Mouse (Mus musculus): ENCODE measurements at regions not wholly inside any gene's neighbourhood (a gene's known extent, or its start where the extent isn't known, plus 50 kb on each side); places are given as distances from the start of the nearest gene placed in this dataset.

DNA sequence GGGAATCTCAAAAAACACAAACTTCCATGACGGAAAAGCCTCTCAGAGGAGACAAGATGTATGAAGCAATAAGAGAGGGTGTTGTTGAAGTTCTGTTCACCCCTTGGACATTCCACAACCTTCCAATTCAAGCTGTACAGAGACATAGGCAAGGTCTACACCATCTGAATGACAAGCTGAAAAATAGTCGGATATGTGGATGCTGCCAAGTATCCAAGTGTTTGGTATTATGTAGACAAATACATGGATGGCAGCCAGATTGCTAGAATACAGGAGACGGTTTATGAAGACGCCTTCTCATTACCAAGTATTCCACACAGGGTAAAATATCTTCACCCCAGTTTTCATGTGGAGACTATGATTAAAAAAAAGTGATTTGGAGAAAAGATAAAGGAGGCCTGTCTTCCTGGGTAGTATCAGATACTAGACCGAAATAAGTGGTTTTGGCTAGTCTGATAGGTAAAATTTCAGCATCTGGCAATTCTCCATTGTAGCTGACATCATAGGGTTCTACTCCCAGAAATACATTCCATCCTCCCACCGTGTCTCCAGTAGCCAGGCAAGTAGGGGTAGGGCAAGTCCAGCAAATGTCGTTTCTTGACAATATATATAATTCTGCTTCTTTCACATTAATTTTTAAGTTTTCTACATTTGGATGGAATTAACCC is 583.6 kb downstream of the Efna5 start:
- no peak for DNase-seq
- intact Hi-C loops (cut with DNase I) = no loop called here

DNA sequence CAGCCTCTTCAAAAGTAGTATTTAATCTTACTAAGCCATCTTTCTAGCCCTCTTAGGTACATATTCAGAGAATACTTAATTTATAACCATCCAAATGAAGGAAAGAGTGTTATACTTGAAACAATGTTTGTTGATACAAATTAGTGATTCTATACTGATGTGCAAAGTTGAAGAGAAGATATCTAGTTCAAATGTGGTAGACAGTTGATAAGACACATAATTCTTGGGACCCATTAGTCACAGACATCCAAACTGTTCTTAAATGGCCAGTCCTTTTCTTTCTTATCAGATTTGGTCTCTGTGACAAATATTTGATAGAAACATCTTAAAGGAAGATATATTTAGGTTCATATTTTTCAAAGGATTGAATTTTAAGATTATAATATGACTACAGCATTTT is 585.7 kb downstream of the Efna5 start:
- DNase-seq = no peak
- intact Hi-C loops (cut with DNase I) = no loop called here

DNA sequence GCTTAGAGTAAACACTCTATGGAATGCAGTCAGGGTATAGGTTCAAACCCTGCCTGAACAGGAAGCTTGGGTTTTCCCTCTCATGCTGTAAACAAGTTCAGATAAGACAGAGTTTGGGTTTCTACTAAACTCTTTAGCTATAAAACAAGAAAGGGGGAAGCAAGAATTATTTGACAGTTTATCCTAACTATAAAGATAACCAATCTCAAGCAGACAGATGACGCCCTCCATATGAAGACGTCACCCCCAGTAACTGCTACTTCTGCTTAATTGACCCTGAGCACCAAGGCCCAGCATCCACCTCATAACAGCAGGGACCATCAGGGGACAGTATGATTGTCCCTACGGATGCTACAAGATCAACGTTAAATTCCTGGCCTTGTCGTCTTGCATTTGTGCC is 588.4 kb downstream of the Efna5 start:
- DNase-seq = no peak
- intact Hi-C loops (cut with DNase I) = no loop called here

DNA sequence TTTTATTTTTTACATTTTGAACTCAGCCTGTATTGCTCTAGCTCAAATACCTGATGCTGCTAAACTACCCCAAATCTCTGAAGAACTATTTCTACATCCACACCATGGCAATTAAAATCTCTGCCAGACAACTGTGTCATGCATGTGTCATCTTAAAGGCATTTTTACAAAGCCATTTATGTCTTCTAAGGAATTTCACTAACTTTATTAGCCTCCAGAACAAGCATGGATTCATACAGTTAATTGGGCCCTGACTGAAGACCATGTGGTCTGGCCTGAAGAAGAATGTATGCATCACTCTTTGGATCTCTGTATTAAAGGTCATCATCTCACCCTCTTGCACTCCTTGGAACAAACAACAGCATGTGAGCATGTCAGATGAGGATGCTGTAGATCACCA is 593.5 kb downstream of the Efna5 start:
- intact Hi-C loops (cut with DNase I) = no loop called here
- no peak for DNase-seq

DNA sequence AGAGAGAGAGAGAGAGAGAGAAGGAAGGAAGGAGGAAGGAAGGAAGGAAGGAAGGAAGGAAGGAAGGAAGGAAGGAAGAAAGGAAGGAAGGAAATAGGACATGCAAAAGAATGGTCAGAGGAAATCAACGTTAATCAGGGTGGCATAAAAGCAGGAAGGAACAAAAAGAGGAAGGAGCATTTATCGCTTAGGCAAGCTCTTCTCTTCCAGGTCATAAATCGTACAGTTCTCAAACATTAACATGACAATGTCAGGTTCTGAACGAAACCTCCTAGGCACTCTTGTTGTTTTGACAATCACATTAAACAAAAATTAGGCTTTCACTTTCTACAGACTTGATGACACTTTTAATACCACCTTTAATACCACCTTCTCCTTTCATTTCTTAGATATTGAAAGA is 594.0 kb downstream of the Efna5 start:
- no peak for DNase-seq
- intact Hi-C loops (cut with DNase I) = no loop called here

DNA sequence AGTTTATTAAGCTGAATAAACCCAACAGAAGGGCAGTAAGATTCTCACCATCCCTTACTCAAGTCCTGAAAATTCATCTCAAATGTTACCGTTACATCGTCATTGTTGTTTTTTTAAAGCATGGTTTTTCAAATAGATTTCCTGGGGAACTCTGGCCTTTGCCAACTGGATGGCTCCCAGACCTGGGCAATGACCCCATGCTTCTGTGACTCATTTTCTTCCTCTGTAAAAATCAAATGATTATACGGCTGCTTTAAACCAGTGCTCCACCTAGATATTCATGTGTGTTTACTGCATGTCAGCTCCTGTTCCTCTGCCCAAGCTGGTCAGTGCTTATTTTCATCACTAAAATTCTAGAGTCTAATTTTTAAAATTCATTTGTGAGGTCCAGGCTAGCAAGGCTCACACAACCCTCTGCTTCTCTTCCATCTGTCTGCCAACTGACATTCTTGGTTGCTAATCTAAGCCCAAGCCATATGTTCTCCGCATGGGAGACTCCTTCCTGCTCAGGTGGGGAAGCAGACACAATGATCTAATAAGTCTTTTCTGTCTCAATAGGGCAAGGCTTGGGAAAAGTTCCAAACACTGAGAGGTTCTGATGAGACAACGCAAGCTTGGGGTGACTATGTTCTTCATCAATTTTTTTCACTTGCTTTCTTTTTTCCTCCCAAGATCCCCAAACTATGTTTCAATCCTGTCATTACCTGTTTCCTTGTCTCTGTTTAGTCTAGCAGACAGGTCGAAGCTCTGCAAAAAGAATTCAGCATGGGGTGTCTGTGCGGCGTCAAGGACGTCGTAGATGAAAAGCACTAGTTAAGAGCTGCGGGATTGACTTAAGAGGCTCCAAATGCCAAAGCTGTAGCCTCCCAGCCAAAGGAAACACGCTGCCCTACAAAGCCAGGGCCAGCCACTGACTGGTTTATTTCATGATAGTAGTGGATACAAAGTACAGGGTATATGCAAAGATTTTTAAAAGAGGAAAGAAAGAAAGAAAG is 594.7 kb downstream of the Efna5 start:
- intact Hi-C loops (cut with DNase I) = no loop called here
- no peak for DNase-seq

DNA sequence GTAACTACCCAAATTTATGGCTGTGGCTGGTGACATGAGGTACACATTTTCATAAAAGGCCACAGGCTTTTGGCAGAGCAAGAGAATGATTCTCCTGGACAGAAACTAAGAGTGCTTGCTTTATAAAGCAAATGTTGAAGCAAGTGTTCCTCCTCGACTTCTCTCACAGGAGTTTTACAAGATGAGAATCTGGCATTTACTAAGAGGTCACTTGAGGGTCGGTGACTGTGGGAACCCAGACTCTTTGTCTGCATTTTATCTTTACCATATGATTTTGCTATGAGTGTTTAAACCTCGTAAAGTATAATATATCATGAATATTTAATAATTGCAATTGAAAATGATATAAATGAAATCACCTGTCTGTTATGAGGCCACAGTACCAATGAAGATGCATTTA is 600.9 kb downstream of the Efna5 start:
- intact Hi-C loops (cut with DNase I) = no loop called here
- DNase-seq = no peak

DNA sequence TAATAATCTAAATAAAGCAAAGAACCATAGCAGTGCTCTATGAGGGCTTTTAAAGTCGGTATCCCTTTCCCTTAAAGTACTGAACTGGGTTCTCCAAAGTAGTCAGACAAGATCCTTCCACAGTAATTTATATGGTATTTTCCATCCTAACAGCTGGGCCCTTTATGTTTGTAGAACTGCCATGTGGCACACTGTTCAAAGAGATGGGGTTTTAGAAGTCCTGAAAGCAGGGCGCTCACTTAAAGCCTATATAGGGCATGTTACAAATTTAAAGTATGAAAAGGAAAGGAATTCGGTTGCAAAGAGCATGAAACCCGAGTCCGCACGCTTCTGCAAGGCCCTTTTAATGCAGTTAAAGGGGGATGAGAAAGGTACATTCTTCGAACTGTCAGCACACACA is 609.7 kb downstream of the Efna5 start:
- no peak for DNase-seq
- intact Hi-C loops (cut with DNase I) = no loop called here

DNA sequence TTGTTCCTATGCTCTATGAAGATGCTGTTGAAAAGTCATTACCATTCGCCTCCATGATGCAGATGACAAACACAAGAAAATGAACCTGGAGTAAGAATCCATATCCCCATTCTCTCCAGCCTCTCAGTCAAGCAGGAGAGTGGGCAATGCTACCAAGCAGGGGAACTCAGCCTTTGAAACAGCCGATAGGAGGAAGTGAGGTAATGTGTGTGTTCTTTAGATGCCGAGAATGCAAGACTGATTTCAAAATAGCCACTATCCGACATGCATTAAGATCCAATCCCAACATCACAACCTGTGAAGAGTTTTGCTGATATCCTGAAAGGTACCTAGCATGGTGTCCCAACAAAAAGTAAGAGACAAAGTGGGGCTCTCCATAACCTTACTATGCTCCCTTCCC is 611.8 kb downstream of the Efna5 start:
- intact Hi-C loops (cut with DNase I) = no loop called here
- DNase-seq = no peak

DNA sequence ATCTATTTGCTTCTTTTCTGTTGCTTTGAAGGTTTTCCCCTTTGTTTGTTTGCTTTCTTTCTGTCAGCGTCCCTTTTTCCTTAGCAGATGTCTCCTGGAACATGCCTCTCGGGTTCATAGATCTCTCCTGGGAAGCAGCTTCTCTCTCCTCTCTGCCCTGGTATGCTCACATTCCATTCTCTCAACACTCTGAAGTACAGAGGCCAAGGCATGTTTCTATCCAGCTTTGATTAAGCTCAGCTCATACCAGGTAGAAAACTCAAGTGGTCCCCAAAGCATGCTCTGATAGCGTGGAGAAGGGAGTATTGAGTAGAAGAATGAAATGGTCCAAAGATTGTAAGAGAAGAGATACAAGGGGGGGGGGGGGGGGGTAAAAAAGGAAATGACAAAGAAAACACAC is 627.7 kb downstream of the Efna5 start:
- intact Hi-C loops (cut with DNase I) = no loop called here
- no peak for DNase-seq

DNA sequence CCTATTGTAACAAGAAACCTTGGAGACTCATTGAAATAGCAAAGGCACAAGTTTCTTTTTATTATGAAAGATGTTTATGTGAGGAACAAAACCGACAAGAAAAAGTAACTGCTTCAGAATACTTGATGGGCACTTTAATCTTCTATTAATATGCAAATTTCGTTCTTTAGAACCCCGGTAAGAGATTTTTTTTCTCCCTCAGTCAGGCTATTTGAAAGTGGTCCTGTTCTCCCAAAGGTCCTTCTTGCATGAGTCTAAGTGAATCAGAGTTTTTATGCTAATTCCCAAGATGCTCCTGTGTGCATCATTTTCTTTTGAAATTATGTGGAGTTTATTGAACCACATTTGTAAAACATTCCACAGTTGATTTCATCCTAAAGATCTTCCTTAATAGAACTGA is 633.1 kb downstream of the Efna5 start:
- DNase-seq = no peak
- intact Hi-C loops (cut with DNase I) = no loop called here

DNA sequence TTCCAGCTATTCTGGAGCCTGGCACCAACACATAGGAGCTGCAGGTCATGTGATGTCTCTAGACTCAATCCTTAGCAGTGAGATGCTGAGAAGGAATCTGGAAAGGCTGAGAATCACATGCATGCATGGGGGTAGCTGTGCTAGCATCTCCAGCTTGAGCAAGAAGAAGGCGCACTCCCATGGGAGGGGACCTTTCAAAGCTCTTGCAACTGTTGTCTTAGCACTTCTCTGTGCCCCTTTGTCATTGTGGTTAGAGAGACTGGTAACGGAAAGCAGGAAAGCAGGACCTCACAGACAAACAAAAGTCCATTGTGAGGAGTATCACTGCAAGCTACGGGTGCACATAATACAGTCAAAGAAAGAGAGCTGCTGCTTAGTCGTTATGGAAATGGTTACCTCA is 634.5 kb downstream of the Efna5 start:
- no peak for DNase-seq
- intact Hi-C loops (cut with DNase I) = no loop called here

DNA sequence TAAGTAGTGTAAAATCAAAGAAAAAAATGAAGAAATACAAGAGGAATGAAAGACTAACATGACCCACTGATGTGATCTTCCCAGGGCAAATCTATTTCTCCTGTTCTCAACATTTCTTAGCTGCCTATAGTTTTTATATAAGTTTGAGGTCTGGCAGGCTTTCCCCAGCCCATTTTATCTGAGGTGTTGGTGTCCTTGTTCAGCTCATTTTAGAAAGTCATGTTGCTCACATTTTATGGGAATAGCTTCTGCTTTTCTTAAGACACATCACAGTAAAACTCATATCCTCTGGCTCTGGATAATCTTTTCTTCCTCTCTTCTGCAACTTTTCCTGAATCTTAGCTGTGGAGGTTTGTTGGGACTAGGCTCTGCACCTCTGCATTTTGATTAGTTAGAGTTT is 650.2 kb downstream of the Efna5 start:
- DNase-seq = no peak
- intact Hi-C loops (cut with DNase I) = no loop called here

DNA sequence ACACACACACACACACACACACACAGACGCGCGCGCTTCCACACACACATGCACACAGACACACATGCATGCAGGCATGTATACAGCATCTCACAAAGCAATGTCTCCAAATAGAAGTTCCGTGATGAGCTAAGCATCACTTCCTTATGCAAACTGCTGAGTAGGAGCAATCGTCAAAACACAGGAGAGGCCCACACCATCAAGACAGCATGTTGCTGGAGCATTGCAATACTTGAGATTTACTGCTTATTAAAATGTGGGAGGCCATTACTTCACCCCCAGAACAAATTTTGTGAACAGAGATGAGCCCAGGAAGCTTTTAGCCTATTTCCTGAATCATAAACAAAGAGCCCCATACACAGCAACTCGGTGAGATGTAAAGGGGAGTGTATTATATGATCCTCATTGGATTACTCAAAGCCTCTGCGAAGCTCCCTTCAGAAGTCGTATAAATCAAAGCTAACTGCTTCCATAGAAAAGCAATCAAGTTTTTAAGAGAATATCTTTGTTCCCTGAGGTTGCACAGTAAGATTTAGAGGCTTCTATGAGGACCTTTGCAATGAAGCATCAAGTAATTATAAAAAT is 670.6 kb downstream of the Efna5 start:
- DNase-seq = no peak
- intact Hi-C loops (cut with DNase I) = no loop called here

DNA sequence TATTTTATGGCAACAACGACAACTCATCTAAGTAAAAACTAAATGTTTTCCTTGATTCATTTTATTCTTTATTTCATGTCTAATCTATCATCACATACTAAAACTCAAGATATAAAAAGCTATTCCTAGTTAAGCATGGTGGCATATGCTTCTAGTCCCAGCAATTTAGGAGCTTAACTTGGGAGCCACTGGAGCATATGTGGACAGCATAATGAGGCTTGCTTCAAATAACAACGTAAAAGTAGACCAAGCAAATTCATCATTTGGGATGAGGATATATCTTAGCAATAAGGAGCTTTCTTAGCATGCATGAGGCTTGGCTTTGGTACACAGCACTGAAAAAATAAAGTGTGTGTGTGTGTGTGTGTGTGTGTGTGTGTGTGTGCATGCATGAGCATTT is 678.5 kb downstream of the Efna5 start:
- no peak for DNase-seq
- intact Hi-C loops (cut with DNase I) = no loop called here

DNA sequence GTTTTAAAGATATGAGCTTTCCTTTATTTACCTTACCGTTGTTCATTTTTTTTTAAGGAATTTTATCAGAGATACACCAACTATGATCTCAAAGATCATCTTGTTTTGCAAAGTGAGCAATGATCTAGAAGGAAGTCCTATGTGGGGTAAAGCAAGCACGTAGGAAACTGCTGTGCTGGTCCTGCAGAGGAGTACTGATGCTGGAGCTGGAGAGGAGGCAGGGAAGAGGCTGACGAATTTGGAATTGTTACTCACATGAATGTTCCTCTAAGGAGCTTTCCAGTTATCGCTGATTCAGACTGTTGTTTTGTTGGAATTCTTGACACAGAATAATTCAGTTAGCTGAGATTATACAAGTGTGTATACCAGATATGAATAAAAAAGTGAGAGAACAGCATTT is 680.6 kb downstream of the Efna5 start:
- no peak for DNase-seq

DNA sequence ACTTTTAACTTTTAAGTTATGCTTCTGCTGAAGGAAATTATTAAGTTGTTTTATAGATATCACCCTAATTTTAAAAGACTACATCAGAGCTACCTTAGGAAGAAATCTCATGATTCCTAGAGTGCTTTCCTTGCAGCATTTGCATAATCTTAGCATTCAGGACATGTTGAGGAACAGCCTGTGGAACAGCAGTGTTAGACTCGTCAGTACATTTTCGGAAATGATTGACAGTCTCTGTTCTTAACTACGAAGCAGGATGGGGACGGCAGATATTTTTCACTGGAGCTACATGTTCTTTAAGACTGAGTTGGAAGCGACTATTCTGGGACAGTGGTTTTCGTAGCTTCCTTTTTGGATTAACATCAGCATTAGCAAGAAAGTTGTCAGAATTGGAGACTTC is 681.6 kb downstream of the Efna5 start:
- intact Hi-C loops (cut with DNase I) = no loop called here
- DNase-seq = no peak

More for the DNA sequence above, 680.6 kb downstream of the Efna5 start:
- intact Hi-C loops (cut with DNase I) = no loop called here

DNA sequence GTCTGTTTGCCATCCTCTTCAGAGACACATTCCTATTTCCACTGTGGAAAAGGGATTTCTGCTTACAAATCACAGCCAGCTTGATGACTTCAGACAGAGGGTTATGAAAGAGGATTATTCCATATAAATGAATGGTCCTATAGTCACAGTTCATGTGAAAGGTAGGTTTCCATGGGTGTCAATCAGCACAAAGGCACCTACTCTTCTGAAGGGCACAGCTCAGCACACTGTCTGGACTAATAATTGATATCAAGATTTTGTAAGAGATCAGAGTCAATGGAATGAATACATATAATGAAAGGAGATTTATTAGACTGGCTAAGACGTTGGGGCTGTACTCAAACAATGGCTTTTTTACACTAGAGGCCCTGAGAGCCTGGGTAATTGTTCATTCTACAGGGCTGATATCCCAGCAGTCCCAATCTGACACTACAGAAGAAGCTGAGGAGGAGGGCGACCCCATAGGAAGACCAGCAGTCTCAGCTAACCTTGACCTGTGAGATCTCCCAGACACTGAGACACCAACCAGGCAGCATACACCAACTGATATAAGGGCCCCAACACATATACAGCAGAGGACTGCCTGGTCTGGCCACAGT is 702.4 kb downstream of the Efna5 start:
- no peak for DNase-seq

DNA sequence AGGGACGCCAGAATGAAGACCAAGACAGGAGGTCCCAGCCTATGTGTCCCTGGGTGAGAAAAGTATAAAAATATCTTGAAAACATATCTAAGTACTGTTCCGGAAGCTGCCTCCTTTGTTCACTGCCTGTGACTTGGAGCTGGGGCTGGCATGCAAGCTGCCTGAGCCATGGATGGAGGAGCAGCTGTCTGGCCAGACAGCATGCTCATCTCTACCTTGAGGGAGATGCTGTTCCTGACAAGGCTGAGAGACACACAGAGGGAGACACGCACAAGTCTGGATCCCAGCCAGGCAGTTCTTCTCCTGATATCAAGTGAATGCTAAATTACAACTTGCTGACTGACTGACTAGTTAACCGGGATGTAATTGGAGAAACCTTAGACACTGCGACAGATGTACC is 704.8 kb downstream of the Efna5 start:
- intact Hi-C loops (cut with DNase I) = no loop called here
- DNase-seq = no peak

More for the DNA sequence above, 702.4 kb downstream of the Efna5 start:
- intact Hi-C loops (cut with DNase I) = no loop called here

DNA sequence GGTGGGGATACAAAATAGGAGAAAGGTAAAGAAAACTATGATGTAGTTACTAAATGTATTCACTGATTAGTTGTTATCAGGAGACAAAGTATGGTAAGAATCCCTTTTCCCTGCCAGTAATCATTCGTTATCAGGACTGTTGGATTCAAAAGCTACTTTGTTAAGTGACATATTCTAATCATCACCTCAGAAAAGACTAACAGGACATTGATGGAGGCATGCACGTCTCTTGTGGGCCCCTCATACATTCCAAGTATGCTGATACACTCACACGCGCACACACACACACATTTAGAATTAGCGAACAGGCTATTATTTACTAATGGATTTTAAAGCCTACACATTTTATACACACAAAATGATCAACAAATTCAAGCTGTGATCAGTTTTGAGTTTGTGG is 708.8 kb downstream of the Efna5 start:
- intact Hi-C loops (cut with DNase I) = no loop called here
- DNase-seq = no peak

DNA sequence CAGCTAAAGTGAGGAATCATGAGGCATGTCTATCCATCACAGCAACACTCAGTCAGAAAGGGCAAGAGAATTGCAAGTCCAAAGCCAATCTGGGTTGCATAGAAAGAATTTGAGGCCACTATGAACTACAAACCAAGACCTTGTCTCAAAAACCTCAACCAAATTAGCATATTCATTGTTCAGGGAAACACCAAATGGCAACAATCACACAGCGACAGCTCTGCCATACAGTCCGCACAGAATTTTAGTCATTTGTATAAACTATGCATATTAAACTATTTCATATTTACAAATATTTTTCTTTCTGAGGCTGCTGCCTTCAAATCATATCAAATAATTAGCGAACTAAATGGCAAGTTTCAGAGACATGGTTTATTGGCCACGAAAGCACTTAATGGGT is 709.6 kb downstream of the Efna5 start:
- DNase-seq = no peak
- intact Hi-C loops (cut with DNase I) = no loop called here
